Mouse (Mus musculus) cortical plate, adult 2 months (tissue): Measurements from ENCODE around the gene Nck1.

Experiments used
- CTCF ChIP-seq: fragments of 200-500 bp; IDR thresholded peaks from 2 replicates; pipeline ENCODE4 v1.5.1; 2011; ENCODE audit warnings: mild to moderate bottlenecking, control low read depth, low read length; ENCODE audit not compliant: insufficient read depth; ENCODE audit errors: extremely low read depth
- POLR2A ChIP-seq: fragments of 200-500 bp; IDR thresholded peaks from 2 replicates; pipeline ENCODE4 v1.6.1; 2011; ENCODE audit warnings: mild to moderate bottlenecking, low read length, control low read depth; ENCODE audit not compliant: insufficient read depth; ENCODE audit errors: extremely low read depth

GRCm38 (mm10) chr9:100544948-100545714 lies 803 bp downstream of the Nck1 start:
- TF ChIP-seq CTCF (no peak), POLR2A (no peak)
